Mouse (Mus musculus) stomach, embryonic 14.5 days (tissue): Measurements from ENCODE around the gene Pdpk1. TPM values are rescaled to one million over a fixed set of nuclear protein-coding genes. Genes with fewer than 3 reads are reported as not detected.

Experiments
- ATAC-seq: fragments of 200-750 bp; cut with Nextera tagmentation; 2 replicates; pipeline ENCODE4 v1.8.0; 2017; ENCODE audit warnings: low read depth, moderate TSS enrichment; ENCODE audit not compliant: insufficient number of reproducible peaks, insufficient read depth, low FRiP score
- H3K27ac ChIP-seq: fragments of 300-500 bp; sonication (generic); 2 replicates; pipeline ENCODE4 v1.5.1; 2014; ENCODE audit warnings: mild to moderate bottlenecking, low read length, moderate library complexity, mixed read lengths
- H3K27me3 ChIP-seq: fragments of 300-500 bp; sonication (generic); 2 replicates; pipeline ENCODE4 v1.6.1; 2014; ENCODE audit warnings: low read length, control low read depth, mixed read lengths; ENCODE audit not compliant: control insufficient read depth, insufficient read depth
- H3K36me3 ChIP-seq: fragments of 300-500 bp; sonication (generic); 2 replicates; pipeline ENCODE4 v1.6.1; 2014; ENCODE audit warnings: mild to moderate bottlenecking, control low read depth, low read length, moderate library complexity, mixed read lengths; ENCODE audit not compliant: control insufficient read depth, insufficient read depth
- H3K4me1 ChIP-seq: fragments of 300-500 bp; sonication (generic); 2 replicates; pipeline ENCODE4 v1.6.1; 2014; ENCODE audit warnings: low read length, control low read depth, mixed read lengths; ENCODE audit not compliant: control insufficient read depth, insufficient read depth
- H3K4me2 ChIP-seq: fragments of 300-500 bp; sonication (generic); replicated peaks from 2 replicates; pipeline ENCODE4 v1.6.1; 2014; ENCODE audit warnings: low read depth, low read length, control low read depth
- H3K4me3 ChIP-seq: fragments of 300-500 bp; sonication (generic); 2 replicates; pipeline ENCODE4 v1.5.1; 2014; ENCODE audit warnings: low read depth, low read length, control low read depth
- H3K9ac ChIP-seq: fragments of 300-500 bp; sonication (generic); replicated peaks from 2 replicates; pipeline ENCODE4 v1.6.1; 2014; ENCODE audit warnings: low read depth, mild to moderate bottlenecking, control low read depth, low read length, moderate library complexity, mixed read lengths
- H3K9me3 ChIP-seq: fragments of 300-500 bp; sonication (generic); 2 replicates; pipeline ENCODE4 v1.6.1; 2016; ENCODE audit warnings: low read depth, low read length, control low read depth; ENCODE audit not compliant: control insufficient read depth
- WGBS: fragments of 180-500 bp; shearing (Covaris S2); extraction: QIAGEN DNeasy Blood & Tissue Kit; methylation state at CpG from one replicate; pipeline ENCODE4 v1.1.7; 2014; 5-methylcytosine and 5-hydroxymethylcytosine counted together
- polyA plus RNA-seq: library from polyadenylated mRNA; unstranded; fragments of >200 nt; fragmentation: Nextera tagmentation; extraction: Ambion mirVana; gene quantifications from 2 replicates; pipeline ENCODE4 v1.2.1, GENCODE M21; 2014

Pdpk1 gene
- polyA plus RNA-seq: 43.9 and 44.3 TPM in 2 replicates

GRCm38 (mm10) chr17:24150824-24151223, at the start of gene Pdpk1:
Gene Pdpk1 (minus strand): TSS chr17:24150924.
- no peaks in the 10 kb centered on the region for H3K9me3 ChIP-seq
- H3K4me3 ChIP-seq: peak within 1 kb of the TSS; percentile 32
- no peak for ATAC-seq
- 80% methylated on average over 2 of the region's 2 CpGs for WGBS
- peak within 1 kb of the TSS; percentile 80 for H3K4me2 ChIP-seq
- no peaks in the 10 kb centered on the region for H3K27me3 ChIP-seq
- peaks cover 3% of the 10 kb centered on the region; the same call in 1 of the 2 replicates for H3K4me1 ChIP-seq
- 0 out of 2 replicates have a peak within 1 kb of the TSS, but pooled peaks have one; percentile 25 for H3K9ac ChIP-seq
- H3K27ac ChIP-seq: no peak within 1 kb of the TSS
- H3K36me3 ChIP-seq: peaks cover 6% of the 10 kb centered on the region; the same call in 1 of the 2 replicates

DNA sequence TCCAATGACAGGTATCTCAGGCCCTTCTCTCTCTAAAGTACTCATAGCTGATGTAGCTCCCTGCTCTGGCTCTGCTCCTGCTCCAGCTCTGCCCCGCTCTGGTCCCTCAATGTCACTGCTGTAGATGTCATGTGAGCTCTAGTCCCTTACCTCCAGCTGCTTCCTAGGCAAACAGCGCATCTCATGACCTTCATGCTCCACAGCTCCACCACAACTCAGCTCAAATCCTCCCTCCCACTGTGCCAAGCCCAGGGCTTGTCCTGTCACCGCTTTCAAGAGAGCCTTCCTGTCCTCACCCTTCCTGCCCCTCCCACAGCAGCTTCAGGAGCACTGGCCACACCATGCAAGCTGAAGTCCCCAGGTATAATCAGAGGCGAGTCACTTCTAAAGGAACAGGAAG, 49.0 kb upstream of the Pdpk1 start:
- Histone ChIP-seq H3K9me3 (no peaks in the 10 kb centered on the region), H3K27me3 (no peaks in the 10 kb centered on the region), H3K27ac (no peak overlapping the region), H3K4me1 (peaks cover 9% of the 10 kb centered on the region), H3K4me2 (no peak overlapping the region), H3K36me3 (no peaks in the 10 kb centered on the region), H3K9ac (no peak overlapping the region), H3K4me3 (no peak overlapping the region)
- WGBS: 57% methylated on average over 4 of the region's 4 CpGs
- no peak for ATAC-seq

DNA sequence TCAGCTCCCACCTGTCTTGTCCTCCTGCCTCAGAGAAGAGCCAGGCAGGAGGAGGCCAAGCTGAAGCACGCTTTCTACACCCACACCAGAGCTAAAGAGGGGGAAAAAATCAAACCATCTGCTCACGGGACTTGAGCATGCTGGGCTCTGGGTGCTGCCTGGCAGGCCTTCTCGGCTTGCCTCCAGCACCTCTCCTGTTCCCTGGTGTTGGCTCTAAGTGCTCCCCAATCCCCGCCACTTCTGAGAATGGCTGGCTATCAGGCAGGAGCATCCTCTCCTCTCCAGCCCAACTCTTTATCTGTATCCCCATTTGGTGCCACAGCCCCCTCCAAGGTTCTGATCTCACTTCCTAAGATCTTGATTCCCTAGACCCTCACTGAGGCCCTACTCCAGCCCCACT, 48.5 kb upstream of the Pdpk1 start:
- 79% methylated on average over 4 of the region's 4 CpGs for WGBS
- Histone ChIP-seq H3K4me2 (no peak overlapping the region), H3K4me3 (no peak overlapping the region), H3K4me1 (peaks cover 6% of the 10 kb centered on the region; the same call in 1 of the 2 replicates), H3K27me3 (no peaks in the 10 kb centered on the region), H3K36me3 (no peaks in the 10 kb centered on the region), H3K27ac (no peak overlapping the region), H3K9ac (no peak overlapping the region), H3K9me3 (no peaks in the 10 kb centered on the region)
- ATAC-seq: no peak

GRCm38 (mm10) chr17:24197032-24197824, 46.5 kb upstream of the Pdpk1 start:
- H3K9me3 ChIP-seq: no peaks in the 10 kb centered on the region
- no peaks in the 10 kb centered on the region for H3K27me3 ChIP-seq
- H3K4me2 ChIP-seq: no peak overlapping the region
- no peak overlapping the region for H3K27ac ChIP-seq
- H3K9ac ChIP-seq: no peak overlapping the region
- H3K4me1 ChIP-seq: no peaks in the 10 kb centered on the region
- no peak overlapping the region for H3K4me3 ChIP-seq
- no peaks in the 10 kb centered on the region for H3K36me3 ChIP-seq
- ATAC-seq: no peak
- WGBS: 56% methylated on average over 15 of the region's 15 CpGs

- 53% methylated on average over 2 of the region's 2 CpGs for WGBS
- Histone ChIP-seq H3K9ac (no peak overlapping the region), H3K27ac (no peak overlapping the region), H3K36me3 (no peaks in the 10 kb centered on the region), H3K4me3 (no peak overlapping the region), H3K9me3 (no peaks in the 10 kb centered on the region), H3K4me2 (no peak overlapping the region), H3K27me3 (no peaks in the 10 kb centered on the region), H3K4me1 (no peaks in the 10 kb centered on the region)
- no peak for ATAC-seq
These were observed 44.6 kb upstream of the Pdpk1 start for GRCm38 (mm10) chr17:24195349-24195748.

DNA sequence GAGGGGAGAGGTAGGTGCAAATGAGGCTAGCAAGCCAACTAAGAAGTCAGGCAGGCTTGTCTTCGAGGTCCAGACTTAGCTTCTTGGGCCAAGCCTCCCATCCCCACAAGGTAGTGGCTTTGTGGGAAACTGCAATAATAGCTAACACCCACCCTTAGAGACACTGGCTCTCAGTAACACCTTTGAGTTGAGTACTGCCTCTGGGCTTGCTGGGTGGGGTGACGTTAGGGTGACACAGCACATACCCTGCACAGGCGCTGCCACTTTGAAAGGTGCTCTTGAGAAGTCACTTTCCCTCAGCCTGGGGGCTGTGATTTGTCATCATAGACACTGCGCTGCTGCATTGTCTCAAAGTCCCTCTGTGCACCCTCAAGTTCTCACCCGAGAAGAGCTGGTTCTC, 43.0 kb upstream of the Pdpk1 start:
- no peaks in the 10 kb centered on the region for H3K4me1 ChIP-seq
- 82% methylated on average over 5 of the region's 5 CpGs for WGBS
- ATAC-seq: no peak
- H3K27me3 ChIP-seq: no peaks in the 10 kb centered on the region
- no peak overlapping the region for H3K27ac ChIP-seq
- no peak overlapping the region for H3K9ac ChIP-seq
- no peaks in the 10 kb centered on the region for H3K9me3 ChIP-seq
- no peak overlapping the region for H3K4me3 ChIP-seq
- H3K36me3 ChIP-seq: no peaks in the 10 kb centered on the region
- no peak overlapping the region for H3K4me2 ChIP-seq

- no peak for ATAC-seq
- no peak overlapping the region for H3K27ac ChIP-seq
- H3K36me3 ChIP-seq: no peaks in the 10 kb centered on the region
- H3K27me3 ChIP-seq: no peaks in the 10 kb centered on the region
- 83% methylated on average over 8 of the region's 8 CpGs for WGBS
- H3K4me1 ChIP-seq: no peaks in the 10 kb centered on the region
- no peak overlapping the region for H3K4me2 ChIP-seq
- no peak overlapping the region for H3K9ac ChIP-seq
- no peaks in the 10 kb centered on the region for H3K9me3 ChIP-seq
- no peak overlapping the region for H3K4me3 ChIP-seq
These were observed 42.5 kb upstream of the Pdpk1 start for GRCm38 (mm10) chr17:24193268-24193667.

GRCm38 (mm10) chr17:24192848-24193247, 42.1 kb upstream of the Pdpk1 start:
- ATAC-seq: no peak

DNA sequence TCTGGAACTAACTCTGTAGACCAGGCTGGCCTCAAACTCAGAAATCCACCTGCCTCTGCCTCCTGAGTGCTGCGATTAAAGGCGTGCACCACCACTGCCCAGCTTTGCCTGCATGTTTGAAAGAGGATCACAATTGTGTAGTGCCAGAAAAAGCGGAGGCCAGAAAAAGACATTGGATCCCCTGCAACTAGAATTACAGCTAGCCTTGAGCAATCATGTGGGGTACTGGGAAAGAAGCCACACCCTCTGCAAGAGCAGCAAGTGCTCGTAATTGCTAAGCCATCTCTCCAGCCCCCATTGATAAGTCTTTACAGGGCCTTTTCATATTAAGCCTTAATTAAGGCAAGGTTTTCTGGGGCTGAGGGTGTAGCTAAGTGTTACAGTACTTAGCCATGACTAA, 40.8 kb upstream of the Pdpk1 start:
- Histone ChIP-seq H3K4me1 (no peaks in the 10 kb centered on the region), H3K27ac (no peak overlapping the region), H3K9me3 (no peaks in the 10 kb centered on the region), H3K4me3 (no peak overlapping the region), H3K4me2 (no peak overlapping the region), H3K36me3 (no peaks in the 10 kb centered on the region), H3K9ac (no peak overlapping the region), H3K27me3 (no peaks in the 10 kb centered on the region)
- 81% methylated on average over 4 of the region's 4 CpGs for WGBS
- no peak for ATAC-seq

More at GRCm38 (mm10) chr17:24192848-24193247, 42.1 kb upstream of the Pdpk1 start:
- H3K27ac ChIP-seq: no peak overlapping the region
- H3K9me3 ChIP-seq: no peaks in the 10 kb centered on the region
- no peak overlapping the region for H3K4me3 ChIP-seq
- no peak overlapping the region for H3K9ac ChIP-seq
- H3K4me2 ChIP-seq: no peak overlapping the region
- H3K36me3 ChIP-seq: no peaks in the 10 kb centered on the region
- 75% methylated on average over 8 of the region's 8 CpGs for WGBS
- H3K27me3 ChIP-seq: no peaks in the 10 kb centered on the region
- no peaks in the 10 kb centered on the region for H3K4me1 ChIP-seq
